In the genomic region with DNA sequence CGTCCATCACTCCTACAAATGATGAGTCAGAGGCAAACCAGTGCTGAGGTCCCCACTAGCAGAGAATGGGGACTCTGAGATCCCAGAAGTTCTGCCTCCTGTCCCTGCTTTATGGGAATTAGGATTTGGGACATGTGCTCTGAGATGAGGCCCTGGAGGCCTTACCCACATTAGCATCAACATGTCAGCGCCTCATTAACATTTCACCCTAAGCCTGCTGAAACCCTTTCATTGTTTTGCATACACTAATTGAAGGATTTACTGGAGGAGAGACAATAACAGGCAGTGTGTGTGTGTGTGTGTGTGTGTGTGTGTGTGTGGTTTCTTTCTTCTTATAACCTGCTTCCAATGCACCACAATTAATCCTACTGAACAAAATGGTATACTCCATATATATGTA, we compare ENCODE assay signal across 25 mouse cellular contexts.
DNase-seq lines count a peak whose midpoint lies in the region; ATAC-seq and TF ChIP-seq lines count a peak whose summit lies in the region.
"Had no signal": no experiment of that assay in that cellular context is flagged by ENCODE, and none has a peak within 500 bp of the region (broad histone marks: within the 10 kb centered on the region; RNA-seq: fewer than 3 reads in every experiment).

No protein-coding gene starts in this region.

- H3K4me2 ChIP-seq in midbrain, embryonic 11.5 days, result no peak overlapping the region
- H3K4me2 ChIP-seq in midbrain, postnatal 0 days (ENCODE audit: low read depth, low read length, poor library complexity, severe bottlenecking), result no peak overlapping the region
- H3K4me2 ChIP-seq in forebrain, embryonic 14.5 days (ENCODE audit: low read length), result no peak overlapping the region
- no peak overlapping the region for H3K4me2 ChIP-seq in neural tube, embryonic 13.5 days
- H3K4me2 ChIP-seq: embryonic facial prominence, embryonic 15.5 days; stomach, embryonic 15.5 days had no signal

- TF ChIP-seq CTCF in midbrain, postnatal 0 days (IDR thresholded peaks at IDR 0.05), result no peak

- H3K27me3 ChIP-seq in midbrain, embryonic 11.5 days (ENCODE audit: control insufficient read depth, insufficient read depth, low read length), result no peaks in the 10 kb centered on the region
- H3K27me3 ChIP-seq in midbrain, postnatal 0 days (ENCODE audit: insufficient read depth, low read length), result no peaks in the 10 kb centered on the region
- H3K27me3 ChIP-seq in forebrain, embryonic 14.5 days (replicated peaks; ENCODE audit: control insufficient read depth, insufficient read depth, low read length), result no peaks in the 10 kb centered on the region
- no peaks in the 10 kb centered on the region for H3K27me3 ChIP-seq in neural tube, embryonic 13.5 days
- H3K27me3 ChIP-seq: embryonic facial prominence, embryonic 15.5 days; megakaryocyte, embryonic 14.5 days; stomach, embryonic 15.5 days had no signal

- no peaks in the 10 kb centered on the region for H3K4me1 ChIP-seq in midbrain, embryonic 11.5 days (ENCODE audit: control insufficient read depth, insufficient read depth, low read length)
- no peaks in the 10 kb centered on the region for H3K4me1 ChIP-seq in midbrain, postnatal 0 days (ENCODE audit: insufficient read depth, low read length)
- H3K4me1 ChIP-seq in forebrain, embryonic 14.5 days (ENCODE audit: control insufficient read depth, insufficient read depth, low read length), result peaks cover 8% of the 10 kb centered on the region; the same call in 1 of the 2 replicates
- H3K4me1 ChIP-seq in neural tube, embryonic 13.5 days (replicated peaks), result peaks cover 10% of the 10 kb centered on the region
- H3K4me1 ChIP-seq: heart, embryonic 10.5 days; megakaryocyte, embryonic 14.5 days; stomach, embryonic 15.5 days had no signal

- DNase-seq in embryo, embryonic 11 days, result peak; percentile 15
- no peak for DNase-seq in embryo, embryonic 9.5 days (ENCODE audit: extremely low spot score)
- DNase-seq in midbrain, embryonic 11.5 days (ENCODE audit: low spot score, missing footprints), result no peak
- no peak for DNase-seq in midbrain, postnatal 0 days (ENCODE audit: low spot score)
- DNase-seq in forebrain, embryonic 14.5 days (ENCODE audit: low spot score), result peak; percentile 75
- DNase-seq in right cerebral cortex, postnatal 4 days, result no peak
- no peak for DNase-seq in layer of hippocampus, postnatal 25 days (ENCODE audit: extremely low spot score in 1 of 2, low spot score in 1 of 2)
- DNase-seq: adrenal gland, postnatal 10 days; cerebellum, adult 9-11 months; kidney, adult 18-20 months; kidney, postnatal 10 days; left cerebral cortex, postnatal 4 days; liver, postnatal 0 days; lung, postnatal 10 days; right cerebral cortex, postnatal 25 days; thymus, adult 2 months had no signal

- no peak overlapping the region for H3K4me3 ChIP-seq in midbrain, embryonic 11.5 days (ENCODE audit: low read depth, low read length)
- no peak overlapping the region for H3K4me3 ChIP-seq in midbrain, postnatal 0 days (ENCODE audit: low read depth, low read length)
- H3K4me3 ChIP-seq in forebrain, embryonic 14.5 days (ENCODE audit: low read depth, low read length), result no peak overlapping the region
- no peak overlapping the region for H3K4me3 ChIP-seq in neural tube, embryonic 13.5 days
- H3K4me3 ChIP-seq: embryonic facial prominence, embryonic 15.5 days; heart, embryonic 10.5 days; layer of hippocampus, adult 2 months; left cerebral cortex, adult 2 months; megakaryocyte, embryonic 14.5 days; stomach, embryonic 15.5 days had no signal

- H3K9me3 ChIP-seq in midbrain, embryonic 11.5 days (ENCODE audit: control insufficient read depth, low read length), result no peaks in the 10 kb centered on the region
- no peaks in the 10 kb centered on the region for H3K9me3 ChIP-seq in midbrain, postnatal 0 days (ENCODE audit: low read length)
- H3K9me3 ChIP-seq in forebrain, embryonic 14.5 days (replicated peaks; ENCODE audit: control insufficient read depth, low read length), result no peaks in the 10 kb centered on the region
- H3K9me3 ChIP-seq in neural tube, embryonic 13.5 days, result no peaks in the 10 kb centered on the region
- H3K9me3 ChIP-seq: embryonic facial prominence, embryonic 15.5 days; heart, embryonic 10.5 days; stomach, embryonic 15.5 days had no signal

- no peak overlapping the region for H3K9ac ChIP-seq in midbrain, embryonic 11.5 days (ENCODE audit: low read length)
- H3K9ac ChIP-seq in midbrain, postnatal 0 days (replicated peaks; ENCODE audit: low read length, poor library complexity, severe bottlenecking), result no peak overlapping the region
- no peak overlapping the region for H3K9ac ChIP-seq in forebrain, embryonic 14.5 days (ENCODE audit: low read length)
- no peak overlapping the region for H3K9ac ChIP-seq in neural tube, embryonic 13.5 days
- H3K9ac ChIP-seq: embryonic facial prominence, embryonic 15.5 days; liver, postnatal 0 days; stomach, embryonic 15.5 days had no signal

- H3K27ac ChIP-seq in midbrain, embryonic 11.5 days (ENCODE audit: low read depth, low read length), result no peak overlapping the region
- H3K27ac ChIP-seq in midbrain, postnatal 0 days (ENCODE audit: low read depth, low read length), result no peak overlapping the region
- no peak overlapping the region for H3K27ac ChIP-seq in forebrain, embryonic 14.5 days (ENCODE audit: low read depth, low read length)
- no peak overlapping the region for H3K27ac ChIP-seq in neural tube, embryonic 13.5 days (replicated peaks)
- H3K27ac ChIP-seq: embryonic facial prominence, embryonic 15.5 days; heart, embryonic 10.5 days; layer of hippocampus, adult 2 months; left cerebral cortex, adult 2 months; stomach, embryonic 15.5 days had no signal

- ATAC-seq in midbrain, embryonic 11.5 days (ENCODE audit: low FRiP score), result peak; percentile 59; the same call in 1 of the 2 replicates
- ATAC-seq in midbrain, postnatal 0 days (ENCODE audit: low FRiP score), result no peak
- ATAC-seq in forebrain, embryonic 14.5 days, result peak; percentile 76; the same call in 1 of the 2 replicates
- peak; percentile 82 for ATAC-seq in neural tube, embryonic 13.5 days (ENCODE audit: low read depth)
- ATAC-seq: activated CD4-positive, CD25-positive, alpha-beta regulatory T cell, adult 4 months; CD4-positive, CD25-positive, alpha-beta regulatory T cell, adult 4 months; liver, postnatal 0 days had no signal

- WGBS in midbrain, embryonic 11.5 days, result 81% methylated on average over 2 of the region's 2 CpGs
- 49% methylated on average over 2 of the region's 2 CpGs for WGBS in midbrain, postnatal 0 days
- WGBS in forebrain, embryonic 14.5 days, result 15% methylated on average over 2 of the region's 2 CpGs
- 28% methylated on average over 2 of the region's 2 CpGs for whole genome bisulfite sequencing in neural tube, embryonic 13.5 days

- H3K36me3 ChIP-seq in midbrain, embryonic 11.5 days (ENCODE audit: control insufficient read depth, insufficient read depth, low read length), result no peaks in the 10 kb centered on the region
- no peaks in the 10 kb centered on the region for H3K36me3 ChIP-seq in midbrain, postnatal 0 days (ENCODE audit: insufficient read depth, low read length)
- H3K36me3 ChIP-seq in forebrain, embryonic 14.5 days (ENCODE audit: control insufficient read depth, insufficient read depth, low read length), result no peaks in the 10 kb centered on the region
- H3K36me3 ChIP-seq in neural tube, embryonic 13.5 days, result no peaks in the 10 kb centered on the region
- H3K36me3 ChIP-seq: embryonic facial prominence, embryonic 15.5 days; heart, embryonic 10.5 days; stomach, embryonic 15.5 days had no signal

Comparison
In these comparisons a context has a peak if more than half of its experiments do, and no peak if none do; other contexts are left out.
1. DNase-seq: peak in embryo, embryonic 11 days (single experiment) and forebrain, embryonic 14.5 days (single experiment); none in embryo, embryonic 9.5 days (single experiment), midbrain, embryonic 11.5 days (single experiment), midbrain, postnatal 0 days (single experiment), right cerebral cortex, postnatal 4 days (single experiment) and layer of hippocampus, postnatal 25 days (0 of 2).